Mouse (Mus musculus): Measurements from ENCODE around the gene Susd6.

DNA sequence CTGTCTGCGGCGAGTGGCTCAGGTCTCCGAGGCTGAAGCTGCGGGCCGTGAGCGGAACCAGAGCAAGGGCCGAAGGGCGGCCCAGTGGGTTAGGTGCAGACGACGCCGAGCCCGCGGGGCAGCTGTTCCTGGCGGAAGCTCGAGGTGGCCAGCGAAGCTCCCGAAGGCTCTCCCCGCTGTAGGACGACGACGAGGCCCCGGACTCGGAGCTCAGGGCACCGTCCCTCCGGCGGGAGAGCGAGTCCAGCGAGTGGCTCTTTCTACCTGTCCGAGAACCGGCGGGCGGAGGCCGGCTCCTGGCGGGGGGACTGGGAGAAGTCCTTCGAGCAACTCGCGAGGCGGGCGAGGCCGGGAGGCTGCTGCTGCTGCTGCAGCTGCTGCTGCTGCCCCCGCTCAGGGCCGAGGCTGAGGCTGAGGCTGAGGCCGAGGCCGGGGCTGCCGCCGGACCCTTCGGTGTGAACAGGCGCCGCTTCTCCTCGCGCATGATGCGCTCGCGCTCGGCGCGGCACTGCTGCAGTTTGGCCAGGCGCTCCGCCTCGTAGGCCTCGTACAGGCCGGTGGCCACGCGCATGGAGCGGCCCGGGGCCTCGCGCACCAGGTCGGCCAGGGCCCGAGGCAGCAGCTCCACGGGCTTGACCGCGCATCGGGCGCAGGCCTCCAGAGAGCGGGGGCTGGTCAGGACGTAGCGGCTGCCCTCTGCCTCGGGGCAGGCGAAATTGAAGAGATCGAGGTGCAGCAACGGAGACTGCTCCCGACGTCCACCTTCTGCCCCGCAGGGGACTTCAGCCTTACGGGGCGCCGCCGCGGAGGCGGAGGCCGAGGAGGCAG is 31.5 kb upstream of the Susd6 start:
- TF ChIP-seq FLI1 (IDR thresholded peaks at IDR 0.05; ENCODE audit: low read length) (no peak), GATA1 (IDR thresholded peaks at IDR 0.05; ENCODE audit: borderline replicate concordance, low read length) (no peak)
